Mouse (Mus musculus): ENCODE data around the gene Chfr. TPM values are rescaled to one million over a fixed set of nuclear protein-coding genes. Genes with fewer than 3 reads are reported as not detected.

The Chfr gene
- polyA plus RNA-seq, 1 experiment from 2014 or later = 102 TPM

DNA sequence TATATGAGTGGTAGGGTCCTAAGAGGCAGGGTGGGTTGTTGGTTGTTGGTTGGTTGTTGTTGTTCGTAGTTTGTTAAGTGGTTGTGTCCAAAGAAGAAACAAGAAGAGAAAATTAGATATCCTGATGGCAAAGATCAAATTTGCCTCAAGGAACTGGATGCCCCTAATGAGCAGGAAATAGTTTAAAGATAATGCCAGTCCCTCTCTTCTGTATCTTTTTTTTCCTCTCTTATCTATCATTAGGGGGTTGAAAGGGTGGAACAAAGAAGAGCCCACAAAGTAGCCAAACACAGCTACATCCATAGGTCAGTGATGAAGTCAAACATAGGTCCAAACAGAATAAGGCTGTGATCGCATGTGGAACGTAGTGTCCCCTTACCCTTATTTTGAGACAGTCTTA is 3.7 kb downstream of the Chfr start:
- H3K4me3 ChIP-seq = no peak overlapping the region
- no peaks in the 10 kb centered on the region for H3K27me3 ChIP-seq
- ATAC-seq (ENCODE audit: low FRiP score) = no peak
- H3K36me3 ChIP-seq = peaks cover 48% of the 10 kb centered on the region
- no peak overlapping the region for H3K9ac ChIP-seq
- H3K4me1 ChIP-seq (replicated peaks) = peaks cover 13% of the 10 kb centered on the region; the same call in 1 of the 2 replicates
- no peaks in the 10 kb centered on the region for H3K9me3 ChIP-seq
- whole genome bisulfite sequencing = 96% methylated on average over 3 of the region's 3 CpGs
- no peak overlapping the region for H3K4me2 ChIP-seq
- no peak overlapping the region for H3K27ac ChIP-seq

DNA sequence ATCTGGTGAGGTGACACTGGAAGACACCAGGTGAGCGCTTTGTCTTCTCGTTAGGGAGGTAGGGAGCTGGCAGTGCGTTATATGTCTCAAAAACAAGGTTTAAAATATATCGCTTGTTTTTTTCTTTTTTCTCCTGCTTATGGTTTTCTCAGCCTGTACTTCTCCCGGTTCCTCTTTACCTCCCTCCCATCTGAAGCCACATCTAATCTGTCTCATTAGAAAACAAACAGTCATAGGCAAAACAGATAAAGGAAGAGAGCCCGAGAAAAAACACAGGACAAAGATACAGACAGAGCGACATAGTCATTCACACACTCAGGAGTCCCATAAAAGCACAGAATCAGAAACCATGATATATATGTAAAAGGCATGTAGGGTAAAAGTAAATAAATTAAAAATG is 4.8 kb downstream of the Chfr start:
- WGBS = 96% methylated on average over 7 of the region's 7 CpGs
- Histone ChIP-seq H3K4me2 (no peak overlapping the region), H3K27ac (no peak overlapping the region), H3K4me3 (no peak overlapping the region), H3K27me3 (no peaks in the 10 kb centered on the region), H3K36me3 (peaks cover 59% of the 10 kb centered on the region), H3K9me3 (no peaks in the 10 kb centered on the region), H3K4me1 (replicated peaks) (peaks cover 11% of the 10 kb centered on the region; the same call in 1 of the 2 replicates), H3K9ac (no peak overlapping the region)
- ATAC-seq (ENCODE audit: low FRiP score) = no peak

DNA sequence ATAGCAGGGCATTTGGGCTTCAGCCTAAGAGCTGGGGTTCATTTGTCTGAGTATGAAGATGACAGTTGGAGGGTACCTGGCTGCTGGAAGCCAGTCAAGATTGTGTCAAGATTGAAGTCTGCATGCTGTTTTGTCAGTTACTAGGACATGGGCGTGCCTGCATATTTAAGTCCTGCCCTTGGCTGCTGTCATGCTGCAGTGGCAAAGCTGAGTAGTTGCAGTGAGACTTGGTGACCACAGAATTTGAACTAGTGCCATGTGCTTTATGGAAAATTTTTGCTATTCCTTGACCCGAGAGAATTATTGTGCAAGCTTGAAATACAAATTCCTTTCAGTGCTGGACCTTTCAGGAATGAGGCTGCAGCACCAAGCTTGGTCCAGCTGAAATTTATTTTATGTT is 6.7 kb downstream of the Chfr start:
- Histone ChIP-seq H3K27me3 (no peaks in the 10 kb centered on the region), H3K9me3 (no peaks in the 10 kb centered on the region), H3K4me1 (replicated peaks) (no peaks in the 10 kb centered on the region), H3K27ac (no peak overlapping the region), H3K36me3 (peaks cover 76% of the 10 kb centered on the region), H3K4me2 (no peak overlapping the region), H3K4me3 (no peak overlapping the region), H3K9ac (no peak overlapping the region)
- ATAC-seq (ENCODE audit: low FRiP score) = no peak
- 99% methylated on average over 2 of the region's 2 CpGs for WGBS

GRCm38 (mm10) chr5:110143007-110143406 is 7.4 kb downstream of the Chfr start:
- no peak for ATAC-seq (ENCODE audit: low FRiP score)
- Histone ChIP-seq H3K9ac (no peak overlapping the region), H3K4me2 (no peak overlapping the region), H3K9me3 (no peaks in the 10 kb centered on the region), H3K27ac (no peak overlapping the region), H3K27me3 (no peaks in the 10 kb centered on the region), H3K4me1 (replicated peaks) (no peaks in the 10 kb centered on the region), H3K36me3 (peaks cover 83% of the 10 kb centered on the region), H3K4me3 (no peak overlapping the region)
- WGBS = 96% methylated on average over 5 of the region's 5 CpGs

GRCm38 (mm10) chr5:110169374-110169773 is 33.7 kb downstream of the Chfr start:
- 98% methylated on average over 4 of the region's 4 CpGs for WGBS
- no peak overlapping the region for H3K27ac ChIP-seq
- H3K4me3 ChIP-seq = no peak overlapping the region
- H3K4me2 ChIP-seq = no peak overlapping the region
- H3K9me3 ChIP-seq = no peaks in the 10 kb centered on the region
- no peaks in the 10 kb centered on the region for H3K4me1 ChIP-seq (replicated peaks)
- no peaks in the 10 kb centered on the region for H3K27me3 ChIP-seq
- ATAC-seq (ENCODE audit: low FRiP score) = no peak
- peaks cover 80% of the 10 kb centered on the region for H3K36me3 ChIP-seq
- no peak overlapping the region for H3K9ac ChIP-seq

- H3K4me2 ChIP-seq = peak within 1 kb of the TSS; percentile 83
- under 1% methylated on average over 41 of the region's 41 CpGs for WGBS
- peak; percentile 99 for ATAC-seq (ENCODE audit: low FRiP score)
- no peaks in the 10 kb centered on the region for H3K27me3 ChIP-seq
- H3K4me1 ChIP-seq (replicated peaks) = peaks cover 22% of the 10 kb centered on the region
- H3K36me3 ChIP-seq = peaks cover 15% of the 10 kb centered on the region
- peak within 1 kb of the TSS; percentile 80 for H3K27ac ChIP-seq
- peak within 1 kb of the TSS; percentile 67 for H3K4me3 ChIP-seq
- peak within 1 kb of the TSS; percentile 82 for H3K9ac ChIP-seq
- no peaks in the 10 kb centered on the region for H3K9me3 ChIP-seq
Observed at GRCm38 (mm10) chr5:110176362-110177020, 40.8 kb downstream of the Chfr start, which contains the start of gene Golga3. Gene Golga3 (plus strand): TSS chr5:110176701.

DNA sequence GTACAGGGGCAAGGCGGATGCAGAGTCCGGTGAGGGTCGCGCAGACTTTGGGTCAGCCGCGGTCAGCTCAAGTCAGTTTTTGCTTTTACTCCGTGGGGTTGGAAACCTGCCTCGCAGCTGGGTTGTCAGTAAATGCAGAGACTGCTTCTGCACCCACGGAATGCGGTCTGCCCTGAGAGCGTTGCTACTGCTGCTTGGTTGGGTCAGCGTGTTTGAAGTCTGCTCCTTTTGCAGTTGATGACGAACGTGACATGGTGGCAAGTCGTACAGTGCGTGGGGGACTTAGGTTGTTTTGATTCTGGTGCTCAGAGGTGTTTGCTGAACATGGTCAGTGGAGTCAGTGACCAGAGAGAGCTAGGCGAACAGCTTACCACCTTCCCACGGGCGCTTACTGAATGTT is 41.4 kb downstream of the Chfr start:
- Histone ChIP-seq H3K4me3 (peak overlapping the region; percentile 67), H3K4me2 (peak overlapping the region; percentile 83), H3K4me1 (replicated peaks) (peaks cover 22% of the 10 kb centered on the region), H3K36me3 (peaks cover 16% of the 10 kb centered on the region), H3K27me3 (no peaks in the 10 kb centered on the region), H3K9ac (peak overlapping the region; percentile 82), H3K9me3 (no peaks in the 10 kb centered on the region), H3K27ac (peak overlapping the region; percentile 80)
- 6% methylated on average over 19 of the region's 19 CpGs for WGBS
- no peak; the same call in 1 of the 2 replicates for ATAC-seq (ENCODE audit: low FRiP score)

GRCm38 (mm10) chr5:110178628-110179027 is 43.0 kb downstream of the Chfr start:
- Histone ChIP-seq H3K27ac (no peak overlapping the region), H3K9ac (no peak overlapping the region), H3K4me1 (replicated peaks) (peaks cover 22% of the 10 kb centered on the region), H3K27me3 (no peaks in the 10 kb centered on the region), H3K9me3 (no peaks in the 10 kb centered on the region), H3K4me3 (no peak overlapping the region), H3K36me3 (peaks cover 21% of the 10 kb centered on the region), H3K4me2 (no peak overlapping the region)
- WGBS = 88% methylated on average over 2 of the region's 2 CpGs
- ATAC-seq (ENCODE audit: low FRiP score) = no peak

DNA sequence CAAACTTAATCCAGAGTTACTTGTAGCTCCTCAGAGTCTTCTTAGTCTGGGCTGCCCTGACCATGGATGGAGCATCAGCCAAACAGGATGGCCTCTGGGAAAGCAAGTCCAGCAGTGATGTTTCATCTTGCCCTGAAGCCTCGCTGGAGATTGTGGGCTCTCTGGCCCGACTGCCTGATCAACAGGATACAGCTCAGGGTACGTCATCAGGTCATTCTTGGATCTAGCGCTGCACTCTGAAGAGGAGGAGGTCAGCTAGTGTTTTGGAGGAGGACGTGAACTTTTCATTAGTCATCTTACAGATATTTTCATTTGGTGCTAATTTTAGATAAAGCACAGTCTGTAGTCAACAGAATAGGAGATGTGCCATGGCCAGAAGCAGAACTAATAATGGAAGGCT is 46.1 kb downstream of the Chfr start:
- no peak overlapping the region for H3K4me2 ChIP-seq
- H3K4me1 ChIP-seq (replicated peaks) = peaks cover 20% of the 10 kb centered on the region
- 93% methylated on average over 5 of the region's 5 CpGs for WGBS
- H3K4me3 ChIP-seq = no peak overlapping the region
- peaks cover 48% of the 10 kb centered on the region for H3K36me3 ChIP-seq
- no peaks in the 10 kb centered on the region for H3K27me3 ChIP-seq
- no peaks in the 10 kb centered on the region for H3K9me3 ChIP-seq
- H3K9ac ChIP-seq = no peak overlapping the region
- no peak for ATAC-seq (ENCODE audit: low FRiP score)
- H3K27ac ChIP-seq = no peak overlapping the region

- Histone ChIP-seq H3K27ac (no peak overlapping the region), H3K27me3 (no peaks in the 10 kb centered on the region), H3K4me3 (no peak overlapping the region), H3K9me3 (no peaks in the 10 kb centered on the region), H3K9ac (no peak overlapping the region), H3K36me3 (peaks cover 84% of the 10 kb centered on the region), H3K4me1 (replicated peaks) (no peaks in the 10 kb centered on the region), H3K4me2 (no peak overlapping the region)
- ATAC-seq (ENCODE audit: low FRiP score) = no peak
- WGBS = 89% methylated on average over 10 of the region's 10 CpGs
Observed at GRCm38 (mm10) chr5:110203164-110203895, 67.7 kb downstream of the Chfr start.

- no peak overlapping the region for H3K4me2 ChIP-seq
- H3K9me3 ChIP-seq = no peaks in the 10 kb centered on the region
- no peak overlapping the region for H3K4me3 ChIP-seq
- 86% methylated on average over 6 of the region's 6 CpGs for WGBS
- no peaks in the 10 kb centered on the region for H3K4me1 ChIP-seq (replicated peaks)
- no peaks in the 10 kb centered on the region for H3K27me3 ChIP-seq
- no peak overlapping the region for H3K9ac ChIP-seq
- no peak overlapping the region for H3K27ac ChIP-seq
- ATAC-seq (ENCODE audit: low FRiP score) = no peak
- H3K36me3 ChIP-seq = peaks cover 94% of the 10 kb centered on the region
Observed at GRCm38 (mm10) chr5:110204777-110205176, 69.1 kb downstream of the Chfr start.

GRCm38 (mm10) chr5:110211312-110211711 is 75.7 kb downstream of the Chfr start:
- H3K4me2 ChIP-seq = no peak overlapping the region
- no peak overlapping the region for H3K4me3 ChIP-seq
- no peaks in the 10 kb centered on the region for H3K27me3 ChIP-seq
- no peak overlapping the region for H3K9ac ChIP-seq
- WGBS = 87% methylated on average over 2 of the region's 2 CpGs
- no peaks in the 10 kb centered on the region for H3K4me1 ChIP-seq (replicated peaks)
- no peaks in the 10 kb centered on the region for H3K9me3 ChIP-seq
- no peak overlapping the region for H3K27ac ChIP-seq
- H3K36me3 ChIP-seq = peaks cover 96% of the 10 kb centered on the region
- ATAC-seq (ENCODE audit: low FRiP score) = no peak

DNA sequence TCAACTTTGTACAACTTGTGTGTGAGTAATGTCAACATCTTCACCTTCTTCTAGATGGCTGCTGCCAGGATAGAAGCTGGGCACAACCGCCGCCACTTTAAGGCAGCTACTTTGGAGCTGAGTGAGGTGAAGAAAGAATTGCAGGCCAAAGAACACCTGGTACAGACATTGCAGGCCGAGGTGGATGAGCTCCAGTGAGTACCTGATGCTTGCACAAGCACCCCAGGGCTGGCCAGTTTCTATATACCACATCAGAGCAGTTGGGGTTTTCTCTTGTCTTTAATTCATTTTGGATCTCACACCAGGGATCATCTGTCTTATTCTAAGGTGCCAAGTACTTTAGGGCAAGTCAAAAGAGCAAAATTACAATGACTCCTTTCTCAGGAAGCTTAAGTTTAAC is 81.1 kb downstream of the Chfr start:
- H3K9ac ChIP-seq = no peak overlapping the region
- no peak for ATAC-seq (ENCODE audit: low FRiP score)
- peaks cover 97% of the 10 kb centered on the region for H3K36me3 ChIP-seq
- H3K27me3 ChIP-seq = no peaks in the 10 kb centered on the region
- no peak overlapping the region for H3K27ac ChIP-seq
- no peak overlapping the region for H3K4me3 ChIP-seq
- WGBS = 93% methylated on average over 3 of the region's 3 CpGs
- H3K4me1 ChIP-seq (replicated peaks) = no peaks in the 10 kb centered on the region
- no peaks in the 10 kb centered on the region for H3K9me3 ChIP-seq
- H3K4me2 ChIP-seq = no peak overlapping the region

Measured in hindbrain, embryonic 13.5 days (tissue).